Mouse (Mus musculus): ENCODE data around the gene Taf9.

The Taf9 gene

GRCm38 (mm10) chr13:100670181-100670741, 18.9 kb downstream of the Taf9 start:
- DNase-seq: no peak

GRCm38 (mm10) chr13:100675936-100676635, 24.7 kb downstream of the Taf9 start:
- no peak for DNase-seq

GRCm38 (mm10) chr13:100681615-100682014, 30.2 kb downstream of the Taf9 start:
- DNase-seq: no peak

- DNase-seq: no peak
These were observed 31.5 kb downstream of the Taf9 start for GRCm38 (mm10) chr13:100682837-100683236.

GRCm38 (mm10) chr13:100684355-100684754, 33.0 kb downstream of the Taf9 start:
- DNase-seq: no peak

GRCm38 (mm10) chr13:100687513-100687912, 36.1 kb downstream of the Taf9 start:
- DNase-seq: no peak

- no peak for DNase-seq
These were observed 46.2 kb downstream of the Taf9 start for GRCm38 (mm10) chr13:100697541-100697940.

- DNase-seq: no peak
These were observed 47.5 kb downstream of the Taf9 start for GRCm38 (mm10) chr13:100698866-100699265.

GRCm38 (mm10) chr13:100703468-100703867, 52.1 kb downstream of the Taf9 start:
- no peak for DNase-seq
